Mouse (Mus musculus) MEL (cell line): Measurements from ENCODE around the gene Scarb2. TPM values are rescaled to one million over a fixed set of nuclear protein-coding genes. Genes with fewer than 3 reads are reported as not detected.
A peak's percentile ranks its signal among the peaks of the same experiment; 100 is the strongest.

Source experiments
- DNase-seq: peaks from one replicate; pipeline ENCODE4 v3.0.0; 2011; ENCODE audit warnings: low read depth, low spot score
- H3K27ac ChIP-seq: 2 replicates; pipeline ENCODE4 v1.5.1; 2012; ENCODE audit warnings: low read depth, mild to moderate bottlenecking, control low read depth, low read length, moderate library complexity; ENCODE audit not compliant: control insufficient read depth
- H3K27me3 ChIP-seq, 2 experiments: fragments of 150-350 bp in 1 of 2; sonication (generic) in 1 of 2; 2 replicates each; pipeline ENCODE4 v1.6.1; 2012; ENCODE audit warnings: low read length in 2 of 2, mild to moderate bottlenecking in 2 of 2, improper control_type of control experiment in 1 of 2, moderate library complexity in 1 of 2; ENCODE audit not compliant: insufficient read depth in 2 of 2, control insufficient read depth in 1 of 2
- H3K36me3 ChIP-seq, 2 experiments: 2 replicates each; pipeline ENCODE4 v1.6.1; 2012 to 2014; ENCODE audit warnings: low read length in 2 of 2, improper control_type of control experiment in 1 of 2, inconsistent platforms in 1 of 2, mild to moderate bottlenecking in 1 of 2; ENCODE audit not compliant: insufficient read depth in 2 of 2, control insufficient read depth in 1 of 2
- H3K4me1 ChIP-seq, 2 experiments: fragments of 150-350 bp in 1 of 2; sonication (generic) in 1 of 2; 2 replicates each; pipeline ENCODE4 v1.6.1; 2012; ENCODE audit warnings: low read length in 2 of 2, improper control_type of control experiment in 1 of 2, mild to moderate bottlenecking in 1 of 2; ENCODE audit not compliant: insufficient read depth in 2 of 2, control insufficient read depth in 1 of 2
- H3K4me3 ChIP-seq, 2 experiments: fragments of 150-350 bp in 1 of 2; sonication (generic) in 1 of 2; 2 replicates each; pipeline ENCODE4 v1.5.1; 2012; ENCODE audit warnings: low read depth in 2 of 2, low read length in 2 of 2, mild to moderate bottlenecking in 2 of 2, moderate library complexity in 2 of 2, control low read depth in 1 of 2, improper control_type of control experiment in 1 of 2; ENCODE audit not compliant: control insufficient read depth in 1 of 2, insufficient read depth in 1 of 2
- H3K79me2 ChIP-seq: 2 replicates; pipeline ENCODE4 v1.6.1; 2012; ENCODE audit warnings: mild to moderate bottlenecking, low read length, moderate library complexity; ENCODE audit not compliant: control insufficient read depth, poor library complexity, insufficient read depth
- H3K9ac ChIP-seq: 2 replicates; pipeline ENCODE4 v1.6.1; 2012; ENCODE audit warnings: low read depth, mild to moderate bottlenecking, control low read depth, low read length, moderate library complexity; ENCODE audit not compliant: control insufficient read depth, poor library complexity, severe bottlenecking
- H3K9me3 ChIP-seq: fragments of 150-350 bp; sonication (generic); replicated peaks from 2 replicates; pipeline ENCODE4 v1.6.1; 2012; ENCODE audit warnings: mild to moderate bottlenecking, low read length, improper control_type of control experiment, moderate library complexity; ENCODE audit not compliant: insufficient read depth
- BHLHE40 ChIP-seq: IDR thresholded peaks from 2 replicates; pipeline ENCODE4 v1.6.1; 2012; ENCODE audit warnings: low read depth, mild to moderate bottlenecking, inconsistent platforms, low read length, improper control_type of control experiment, borderline replicate concordance
- CHD1 ChIP-seq: IDR thresholded peaks from 2 replicates; pipeline ENCODE4 v1.6.1; 2012; ENCODE audit warnings: low read depth, mild to moderate bottlenecking, inconsistent platforms, low read length, improper control_type of control experiment
- CHD2 ChIP-seq: IDR thresholded peaks from 2 replicates; pipeline ENCODE4 v1.6.1; 2011; ENCODE audit warnings: low read length, improper control_type of control experiment
- CTCF ChIP-seq, 3 experiments: IDR thresholded peaks in 2 of 3; conservative IDR thresholded peaks in 1 of 3; 2 replicates each; pipeline ENCODE4 v1.5.1; 2011 to 2012; ENCODE audit warnings: low read length in 3 of 3, low read depth in 2 of 3, mild to moderate bottlenecking in 2 of 3, improper control_type of control experiment in 1 of 3, inconsistent platforms in 1 of 3, mixed read lengths in 1 of 3, moderate library complexity in 1 of 3; ENCODE audit not compliant: control insufficient read depth in 1 of 3, insufficient read depth in 1 of 3, poor library complexity in 1 of 3, severe bottlenecking in 1 of 3
- E2F4 ChIP-seq: IDR thresholded peaks from 2 replicates; pipeline ENCODE4 v1.6.1; 2011; ENCODE audit warnings: low read depth, low read length, improper control_type of control experiment, borderline replicate concordance
- ELF1 ChIP-seq: IDR thresholded peaks from 2 replicates; pipeline ENCODE4 v1.6.1; 2014; ENCODE audit warnings: low read depth, mild to moderate bottlenecking, inconsistent platforms, low read length, improper control_type of control experiment, moderate library complexity
- EP300 ChIP-seq, 2 experiments: IDR thresholded peaks; 2 replicates each; pipeline ENCODE4 v1.6.1; 2011; ENCODE audit warnings: improper control_type of control experiment in 2 of 2, low read length in 2 of 2, low read depth in 1 of 2, mild to moderate bottlenecking in 1 of 2
- ETS1 ChIP-seq: IDR thresholded peaks from 2 replicates; pipeline ENCODE4 v1.6.1; 2012; ENCODE audit warnings: low read depth, mild to moderate bottlenecking, inconsistent platforms, low read length, improper control_type of control experiment, moderate library complexity
- GABPA ChIP-seq: IDR thresholded peaks from 2 replicates; pipeline ENCODE4 v1.6.1; 2012; ENCODE audit warnings: low read depth, mild to moderate bottlenecking, inconsistent platforms, low read length, improper control_type of control experiment, moderate library complexity
- GATA1 ChIP-seq: IDR thresholded peaks from 2 replicates; pipeline ENCODE4 v1.6.1; 2011; ENCODE audit warnings: low read depth, low read length, improper control_type of control experiment
- HCFC1 ChIP-seq: IDR thresholded peaks from 2 replicates; pipeline ENCODE4 v1.6.1; 2012; ENCODE audit warnings: low read depth, mild to moderate bottlenecking, inconsistent platforms, low read length, improper control_type of control experiment, moderate library complexity
- JUND ChIP-seq: IDR thresholded peaks from 2 replicates; pipeline ENCODE4 v1.6.1; 2011; ENCODE audit warnings: low read depth, mild to moderate bottlenecking, improper control_type of control experiment, low read length
- KAT2A ChIP-seq: conservative IDR thresholded peaks from 2 replicates; pipeline ENCODE4 v1.6.1; 2012; ENCODE audit warnings: low read depth, low read length, improper control_type of control experiment, inconsistent platforms
- MAFK ChIP-seq: IDR thresholded peaks from 2 replicates; pipeline ENCODE4 v1.6.1; 2011; ENCODE audit warnings: low read depth, mild to moderate bottlenecking, low read length, improper control_type of control experiment, borderline replicate concordance
- MAZ ChIP-seq: IDR thresholded peaks from 2 replicates; pipeline ENCODE4 v1.6.1; 2012; ENCODE audit warnings: low read depth, mild to moderate bottlenecking, inconsistent platforms, low read length, improper control_type of control experiment
- MEF2A ChIP-seq: IDR thresholded peaks from 2 replicates; pipeline ENCODE4 v1.6.1; 2014; ENCODE audit warnings: low read depth, mild to moderate bottlenecking, inconsistent platforms, low read length, improper control_type of control experiment; ENCODE audit not compliant: poor library complexity, insufficient replicate concordance, severe bottlenecking; ENCODE audit errors: extremely low read depth
- MXI1 ChIP-seq: IDR thresholded peaks from 2 replicates; pipeline ENCODE4 v1.6.1; 2011; ENCODE audit warnings: mild to moderate bottlenecking, low read depth, low read length, improper control_type of control experiment
- MYB ChIP-seq: IDR thresholded peaks from 2 replicates; pipeline ENCODE4 v1.6.1; 2011; ENCODE audit warnings: mild to moderate bottlenecking, low read depth, low read length, improper control_type of control experiment
- MYC ChIP-seq: IDR thresholded peaks from 2 replicates; pipeline ENCODE4 v1.6.1; 2011; ENCODE audit warnings: low read depth, mild to moderate bottlenecking, low read length, improper control_type of control experiment, moderate library complexity
- NELFE ChIP-seq: IDR thresholded peaks from 2 replicates; pipeline ENCODE4 v1.6.1; 2011; ENCODE audit warnings: low read depth, low read length, improper control_type of control experiment
- NRF1 ChIP-seq: IDR thresholded peaks from 2 replicates; pipeline ENCODE4 v1.6.1; 2014; ENCODE audit warnings: low read depth, mild to moderate bottlenecking, inconsistent platforms, low read length, improper control_type of control experiment, moderate library complexity; ENCODE audit not compliant: poor library complexity, insufficient read depth, severe bottlenecking
- POLR2A ChIP-seq, 2 experiments: IDR thresholded peaks; 2 replicates each; pipeline ENCODE4 v1.6.1; 2011 to 2012; ENCODE audit warnings: low read length in 2 of 2, mild to moderate bottlenecking in 2 of 2, control low read depth in 1 of 2, improper control_type of control experiment in 1 of 2, low read depth in 1 of 2, moderate library complexity in 1 of 2; ENCODE audit not compliant: control insufficient read depth in 1 of 2, insufficient read depth in 1 of 2, poor library complexity in 1 of 2
- POLR2AphosphoS2 ChIP-seq: IDR thresholded peaks from 2 replicates; pipeline ENCODE4 v1.6.1; 2011; ENCODE audit warnings: low read length, improper control_type of control experiment
- POLR2AphosphoS5 ChIP-seq: IDR thresholded peaks from 2 replicates; pipeline ENCODE4 v1.6.1; 2012; ENCODE audit warnings: low read depth, borderline replicate concordance, mild to moderate bottlenecking, inconsistent platforms, low read length, moderate library complexity, mixed read lengths
- RAD21 ChIP-seq: IDR thresholded peaks from 2 replicates; pipeline ENCODE4 v1.6.1; 2011; ENCODE audit warnings: mild to moderate bottlenecking, low read depth, low read length, improper control_type of control experiment
- RCOR1 ChIP-seq: IDR thresholded peaks from 2 replicates; pipeline ENCODE4 v1.6.1; 2012; ENCODE audit warnings: low read depth, mild to moderate bottlenecking, inconsistent platforms, low read length, improper control_type of control experiment
- SIN3A ChIP-seq: IDR thresholded peaks from 2 replicates; pipeline ENCODE4 v1.6.1; 2012; ENCODE audit warnings: low read length, improper control_type of control experiment, inconsistent platforms
- SMC3 ChIP-seq: IDR thresholded peaks from 2 replicates; pipeline ENCODE4 v1.6.1; 2011; ENCODE audit warnings: low read depth, low read length, improper control_type of control experiment
- TAL1 ChIP-seq: IDR thresholded peaks from 2 replicates; pipeline ENCODE4 v1.6.1; 2012; ENCODE audit warnings: mild to moderate bottlenecking, inconsistent platforms, low read length, moderate library complexity, mixed read lengths
- TBP ChIP-seq: IDR thresholded peaks from 2 replicates; pipeline ENCODE4 v1.8.0; 2011; ENCODE audit warnings: low read depth, low read length, improper control_type of control experiment
- TCF12 ChIP-seq: IDR thresholded peaks from 2 replicates; pipeline ENCODE4 v1.6.1; 2014; ENCODE audit warnings: low read depth, mild to moderate bottlenecking, inconsistent platforms, low read length, improper control_type of control experiment, moderate library complexity
- UBTF ChIP-seq: IDR thresholded peaks from 2 replicates; pipeline ENCODE4 v1.6.1; 2012; ENCODE audit warnings: low read depth, mild to moderate bottlenecking, inconsistent platforms, low read length, improper control_type of control experiment, moderate library complexity, borderline replicate concordance; ENCODE audit not compliant: insufficient read depth
- USF1 ChIP-seq: IDR thresholded peaks from 2 replicates; pipeline ENCODE4 v1.6.1; 2014; ENCODE audit warnings: low read depth, mild to moderate bottlenecking, inconsistent platforms, low read length, improper control_type of control experiment, moderate library complexity
- ZC3H11A ChIP-seq: IDR thresholded peaks from 2 replicates; pipeline ENCODE4 v1.6.1; 2012; ENCODE audit warnings: low read depth, mild to moderate bottlenecking, inconsistent platforms, low read length, improper control_type of control experiment
- ZKSCAN1 ChIP-seq: IDR thresholded peaks from 2 replicates; pipeline ENCODE4 v1.6.1; 2012; ENCODE audit warnings: low read depth, mild to moderate bottlenecking, inconsistent platforms, low read length, improper control_type of control experiment, moderate library complexity
- ZMIZ1 ChIP-seq: IDR thresholded peaks from 2 replicates; pipeline ENCODE4 v1.6.1; 2012; ENCODE audit warnings: low read depth, mild to moderate bottlenecking, inconsistent platforms, low read length, improper control_type of control experiment, moderate library complexity
- ZNF384 ChIP-seq: IDR thresholded peaks from 2 replicates; pipeline ENCODE4 v1.6.1; 2012; ENCODE audit warnings: low read depth, mild to moderate bottlenecking, inconsistent platforms, low read length, improper control_type of control experiment
- polyA plus RNA-seq, 2 experiments: library from polyadenylated mRNA; stranded (reverse) in 1 of 2; unstranded in 1 of 2; fragments of >175 nt in 1 of 2; fragments of >200 nt in 1 of 2; gene quantifications; 2 replicates each; pipeline versions ENCODE4 v1.2.1 to v1.2.4; 2012; ENCODE audit warnings: low replicate concordance in 2 of 2, low read depth in 1 of 2; ENCODE audit not compliant: insufficient read length in 2 of 2, insufficient read depth in 1 of 2, missing spikeins in 1 of 2
- total RNA-seq: library from RNA; depleted of rRNA; stranded (reverse); fragments of 300-350 nt; gene quantifications from 2 replicates; pipeline ENCODE4 v1.2.3, GENCODE M21; 2012

Scarb2 gene
- total and polyA plus RNA-seq, 3 experiments: 13.6 to 16.5 TPM; not detected in 1

DNA sequence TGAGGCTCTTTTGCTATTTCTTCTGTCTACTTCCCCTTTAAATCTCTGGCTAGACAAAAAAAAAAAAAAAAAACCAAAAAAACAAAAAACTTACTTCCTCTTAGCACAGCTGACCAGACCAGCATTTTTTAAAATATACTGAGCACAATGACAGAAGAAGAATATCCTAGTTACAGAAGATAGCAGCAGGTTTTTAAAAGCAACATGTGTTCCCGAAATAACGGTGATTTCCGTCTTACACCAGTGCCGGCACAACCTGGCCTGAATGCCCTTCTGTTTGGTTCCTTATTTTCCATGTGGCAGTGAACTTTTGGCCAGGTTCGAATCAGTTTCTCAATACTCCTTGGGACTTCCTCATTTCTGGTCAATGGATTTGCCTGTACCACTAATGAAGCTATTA is 2.2 kb upstream of the Scarb2 start:
- Histone ChIP-seq H3K36me3 (peaks cover 0 to 10% of the 10 kb centered on the region in 2 experiments; a peak in 2 of 4 replicates), H3K27ac (0 out of 2 replicates have a peak overlapping the region, but pooled peaks have one; percentile 24), H3K9me3 (no peaks in the 10 kb centered on the region), H3K27me3 (no peaks in the 10 kb centered on the region), H3K4me3 (0 out of 4 replicates have a peak overlapping the region, but pooled peaks of 1 of the 2 experiments have one; percentile 11), H3K9ac (peak overlapping the region; percentile 26; the same call in 1 of the 2 replicates), H3K79me2 (peaks cover 10% of the 10 kb centered on the region), H3K4me1 (peaks cover 2 to 9% of the 10 kb centered on the region in 2 experiments)
- peak; percentile 76 for DNase-seq
- TF ChIP-seq CHD1 (no peak), POLR2AphosphoS2 (no peak), JUND (peak; percentile 51; the same call in 1 of the 2 replicates), ZNF384 (peak; percentile 100), TAL1 (no peak), POLR2AphosphoS5 (no peak), MYC (peak; percentile 85), ZMIZ1 (no peak), ZC3H11A (no peak), MXI1 (peak; percentile 38; the same call in 1 of the 2 replicates), ETS1 (peak; percentile 90), ELF1 (peak; percentile 52), POLR2A (IDR thresholded peaks at IDR 0.05; ENCODE audit: control insufficient read depth in 1 of 2, insufficient read depth in 1 of 2, low read depth in 1 of 2, low read length in 2 of 2, poor library complexity in 1 of 2) (no peak), CHD2 (no peak), KAT2A (no peak), NRF1 (no peak), GATA1 (0 out of 2 replicates have a peak, but pooled peaks have one; percentile 12), NELFE (no peak), MAFK (0 out of 2 replicates have a peak, but pooled peaks have one; percentile 37), MYB (no peak), SMC3 (no peak), USF1 (peak; percentile 45; the same call in 1 of the 2 replicates), UBTF (no peak), HCFC1 (0 out of 2 replicates have a peak, but pooled peaks have one; percentile 54), RAD21 (no peak), EP300 (IDR thresholded peaks at IDR 0.05; ENCODE audit: low read depth in 1 of 2, low read length in 2 of 2) (peak; percentile 34 to 70; a peak in 2 of 4 replicates), MEF2A (no peak), TBP (no peak), E2F4 (no peak), GABPA (no peak), BHLHE40 (peak; percentile 32; the same call in 1 of the 2 replicates), MAZ (no peak), RCOR1 (peak; percentile 70), SIN3A (peak; percentile 96), ZKSCAN1 (peak; percentile 83), TCF12 (0 out of 2 replicates have a peak, but pooled peaks have one; percentile 8), CTCF (IDR thresholded peaks at IDR 0.05 in 2 of 3, conservative IDR thresholded peaks at IDR 0.05 in 1 of 3; ENCODE audit: control insufficient read depth in 1 of 3, insufficient read depth in 1 of 3, low read depth in 2 of 3, low read length in 3 of 3, poor library complexity in 1 of 3, severe bottlenecking in 1 of 3) (no peak)
